Mouse (Mus musculus): ENCODE measurements around the gene Entpd8. TPM values are rescaled to one million over a fixed set of nuclear protein-coding genes. Genes with fewer than 3 reads are reported as not detected.

Entpd8 gene
- polyA plus RNA-seq, 1 experiment from 2014 or later, result 0.27 TPM

DNA sequence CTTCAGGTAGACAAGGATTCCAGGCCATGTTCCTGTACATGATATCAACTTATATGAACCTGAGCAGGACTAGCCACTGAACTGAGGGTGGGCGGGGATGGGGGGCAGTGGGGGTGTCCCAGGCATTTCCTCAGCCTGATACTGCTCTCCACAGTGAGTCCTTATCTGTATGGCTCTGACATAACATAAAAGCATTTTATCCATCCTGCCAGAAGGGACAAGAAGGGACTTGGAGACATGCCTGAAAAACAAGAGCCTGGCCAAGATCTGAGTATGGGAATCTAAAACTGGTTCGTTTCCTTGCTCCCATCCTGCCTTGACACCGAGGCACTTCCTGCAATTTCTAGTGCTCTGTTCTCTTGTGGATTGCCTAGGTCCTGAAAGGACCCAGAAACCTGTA, 25.9 kb downstream of the Entpd8 start:
- Histone ChIP-seq H3K4me3 (ENCODE audit: low read depth, low read length) (no peak overlapping the region), H3K27ac (ENCODE audit: low read depth, low read length) (no peak overlapping the region), H3K4me2 (ENCODE audit: low read depth, low read length) (no peak overlapping the region), H3K36me3 (ENCODE audit: control insufficient read depth, insufficient read depth, low read length) (no peaks in the 10 kb centered on the region), H3K9me3 (ENCODE audit: control insufficient read depth, low read length) (no peaks in the 10 kb centered on the region), H3K4me1 (ENCODE audit: control insufficient read depth, insufficient read depth, low read length) (no peaks in the 10 kb centered on the region), H3K9ac (replicated peaks; ENCODE audit: low read depth, low read length) (no peak overlapping the region), H3K27me3 (ENCODE audit: control insufficient read depth, insufficient read depth, low read length) (no peaks in the 10 kb centered on the region)
- no peak for ATAC-seq (ENCODE audit: low read depth)
- 80% methylated on average over 3 of the region's 3 CpGs for WGBS

DNA sequence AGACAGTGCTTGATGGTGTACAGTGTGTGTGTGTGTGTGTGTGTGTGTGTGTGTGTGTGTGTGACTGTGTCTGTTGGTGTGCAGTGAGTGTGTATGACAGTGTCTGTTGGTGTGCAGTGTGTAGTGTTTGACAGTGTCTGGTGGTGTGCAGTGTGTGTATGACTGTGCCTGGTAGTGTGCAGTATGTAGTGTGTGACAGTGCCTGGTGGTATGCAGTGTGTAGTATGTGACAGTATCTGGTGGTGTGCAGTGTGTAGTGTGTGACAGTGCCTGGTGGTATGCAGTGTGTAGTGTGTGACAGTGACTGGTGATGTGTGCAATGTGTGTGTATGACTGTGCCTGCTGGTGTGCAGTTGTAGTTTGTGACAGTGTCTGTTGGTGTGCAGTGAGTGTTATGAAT, 29.4 kb downstream of the Entpd8 start:
- H3K27me3 ChIP-seq (ENCODE audit: control insufficient read depth, insufficient read depth, low read length), result no peaks in the 10 kb centered on the region
- no peaks in the 10 kb centered on the region for H3K36me3 ChIP-seq (ENCODE audit: control insufficient read depth, insufficient read depth, low read length)
- H3K4me2 ChIP-seq (ENCODE audit: low read depth, low read length), result no peak overlapping the region
- no peaks in the 10 kb centered on the region for H3K9me3 ChIP-seq (ENCODE audit: control insufficient read depth, low read length)
- no peaks in the 10 kb centered on the region for H3K4me1 ChIP-seq (ENCODE audit: control insufficient read depth, insufficient read depth, low read length)
- H3K9ac ChIP-seq (replicated peaks; ENCODE audit: low read depth, low read length), result no peak overlapping the region
- no peak overlapping the region for H3K4me3 ChIP-seq (ENCODE audit: low read depth, low read length)
- H3K27ac ChIP-seq (ENCODE audit: low read depth, low read length), result no peak overlapping the region
- ATAC-seq (ENCODE audit: low read depth), result 0 out of 2 replicates have a peak, but pooled peaks have one; percentile 17

DNA sequence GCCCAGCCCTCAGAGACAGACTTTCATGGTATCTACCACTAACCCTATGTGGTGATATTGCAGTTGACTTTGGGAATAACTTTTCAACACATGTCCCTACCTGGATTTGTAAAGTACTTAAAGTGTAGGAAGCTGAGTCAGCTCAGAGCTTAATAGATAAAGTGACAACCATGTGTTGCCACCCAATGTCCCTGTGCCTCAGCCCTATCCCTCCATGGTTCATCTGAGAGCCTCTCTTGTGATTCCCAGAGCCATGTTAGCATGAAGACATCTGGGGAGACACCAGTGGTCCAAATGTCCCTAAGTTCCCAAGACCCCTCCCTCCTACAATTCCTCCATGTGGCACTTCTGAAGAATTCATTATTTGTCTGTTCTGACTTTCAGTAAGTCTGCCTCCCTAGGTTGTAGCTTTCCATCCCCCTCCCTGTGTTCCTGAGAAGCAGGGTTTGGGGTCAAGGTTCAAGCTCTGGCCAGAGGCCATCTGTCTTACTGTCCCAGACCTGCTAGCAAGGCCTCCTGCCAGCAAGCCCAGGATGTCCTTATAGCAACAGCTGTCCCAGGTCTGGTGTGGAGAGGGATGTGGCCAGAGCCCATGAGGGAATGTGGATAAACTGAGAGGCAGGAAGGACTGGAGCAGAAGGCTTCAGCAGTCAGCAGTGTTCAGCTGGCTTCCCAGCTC, 30.5 kb downstream of the Entpd8 start:
- ATAC-seq (ENCODE audit: low read depth), result no peak
- no peaks in the 10 kb centered on the region for H3K27me3 ChIP-seq (ENCODE audit: control insufficient read depth, insufficient read depth, low read length)

DNA sequence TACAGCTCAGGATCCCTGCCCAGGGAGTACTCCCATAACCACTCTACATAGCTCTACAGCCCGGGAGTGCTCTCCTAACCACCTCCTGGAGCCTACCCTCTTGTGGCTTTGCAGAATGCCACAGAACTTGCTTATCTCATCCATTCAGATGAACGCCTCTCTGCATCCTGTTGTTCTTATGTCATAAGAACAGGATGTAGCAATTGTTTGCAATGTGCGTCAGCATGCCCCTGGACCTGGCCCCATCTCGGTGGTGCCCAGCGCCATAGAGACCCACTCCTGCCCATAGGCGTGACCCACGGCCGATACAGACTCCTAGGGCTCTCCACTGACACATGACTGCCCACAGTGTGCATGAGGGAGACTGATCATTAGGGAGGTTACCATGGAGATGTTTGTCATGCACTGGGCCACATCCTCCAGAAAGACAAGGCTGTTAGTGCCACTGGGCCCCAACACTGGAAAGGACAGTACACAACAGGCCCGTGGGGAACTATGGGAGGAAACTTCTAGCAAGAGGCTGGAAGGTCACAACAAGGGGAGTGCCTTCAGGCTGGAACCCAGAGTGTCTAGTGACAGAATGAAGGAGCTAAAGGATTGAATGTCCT, 31.2 kb downstream of the Entpd8 start:
- no peaks in the 10 kb centered on the region for H3K9me3 ChIP-seq (ENCODE audit: control insufficient read depth, low read length)
- 56% methylated on average over 9 of the region's 9 CpGs for WGBS
- H3K27ac ChIP-seq (ENCODE audit: low read depth, low read length), result no peak overlapping the region
- H3K36me3 ChIP-seq (ENCODE audit: control insufficient read depth, insufficient read depth, low read length), result no peaks in the 10 kb centered on the region
- no peaks in the 10 kb centered on the region for H3K4me1 ChIP-seq (ENCODE audit: control insufficient read depth, insufficient read depth, low read length)
- no peak overlapping the region for H3K4me2 ChIP-seq (ENCODE audit: low read depth, low read length)
- ATAC-seq (ENCODE audit: low read depth), result 0 out of 2 replicates have a peak, but pooled peaks have one; percentile 24
- no peaks in the 10 kb centered on the region for H3K27me3 ChIP-seq (ENCODE audit: control insufficient read depth, insufficient read depth, low read length)
- no peak overlapping the region for H3K9ac ChIP-seq (replicated peaks; ENCODE audit: low read depth, low read length)
- H3K4me3 ChIP-seq (ENCODE audit: low read depth, low read length), result no peak overlapping the region

More for the DNA sequence above, 30.5 kb downstream of the Entpd8 start:
- Histone ChIP-seq H3K36me3 (ENCODE audit: control insufficient read depth, insufficient read depth, low read length) (no peaks in the 10 kb centered on the region), H3K4me2 (ENCODE audit: low read depth, low read length) (no peak overlapping the region), H3K4me3 (ENCODE audit: low read depth, low read length) (no peak overlapping the region), H3K27ac (ENCODE audit: low read depth, low read length) (no peak overlapping the region), H3K9ac (replicated peaks; ENCODE audit: low read depth, low read length) (no peak overlapping the region), H3K4me1 (ENCODE audit: control insufficient read depth, insufficient read depth, low read length) (no peaks in the 10 kb centered on the region), H3K9me3 (ENCODE audit: control insufficient read depth, low read length) (no peaks in the 10 kb centered on the region)

DNA sequence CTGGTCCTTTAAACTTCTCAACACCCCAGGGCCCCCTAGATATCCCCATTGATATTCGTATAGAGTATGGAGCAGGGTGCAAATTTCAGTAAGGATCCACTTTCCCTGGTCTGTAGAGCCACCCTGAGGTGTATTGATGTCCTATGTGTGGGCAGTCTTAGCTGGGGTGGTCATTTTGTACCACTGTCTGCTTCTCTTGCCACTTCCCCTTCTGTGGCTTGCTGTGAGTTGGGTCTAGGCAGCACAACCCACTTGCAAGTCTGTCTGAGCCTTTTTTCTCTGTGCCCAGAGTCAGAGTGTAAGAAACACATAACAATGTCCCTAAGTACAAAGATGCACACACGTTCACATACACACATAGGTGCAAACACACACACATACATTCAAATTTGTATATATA, 34.2 kb downstream of the Entpd8 start:
- H3K9ac ChIP-seq (replicated peaks; ENCODE audit: low read depth, low read length), result no peak overlapping the region
- no peak overlapping the region for H3K27ac ChIP-seq (ENCODE audit: low read depth, low read length)
- H3K4me2 ChIP-seq (ENCODE audit: low read depth, low read length), result no peak overlapping the region
- no peaks in the 10 kb centered on the region for H3K9me3 ChIP-seq (ENCODE audit: control insufficient read depth, low read length)
- no peaks in the 10 kb centered on the region for H3K4me1 ChIP-seq (ENCODE audit: control insufficient read depth, insufficient read depth, low read length)
- 91% methylated on average over 2 of the region's 2 CpGs for WGBS
- ATAC-seq (ENCODE audit: low read depth), result no peak
- no peaks in the 10 kb centered on the region for H3K27me3 ChIP-seq (ENCODE audit: control insufficient read depth, insufficient read depth, low read length)
- H3K4me3 ChIP-seq (ENCODE audit: low read depth, low read length), result no peak overlapping the region
- no peaks in the 10 kb centered on the region for H3K36me3 ChIP-seq (ENCODE audit: control insufficient read depth, insufficient read depth, low read length)

DNA sequence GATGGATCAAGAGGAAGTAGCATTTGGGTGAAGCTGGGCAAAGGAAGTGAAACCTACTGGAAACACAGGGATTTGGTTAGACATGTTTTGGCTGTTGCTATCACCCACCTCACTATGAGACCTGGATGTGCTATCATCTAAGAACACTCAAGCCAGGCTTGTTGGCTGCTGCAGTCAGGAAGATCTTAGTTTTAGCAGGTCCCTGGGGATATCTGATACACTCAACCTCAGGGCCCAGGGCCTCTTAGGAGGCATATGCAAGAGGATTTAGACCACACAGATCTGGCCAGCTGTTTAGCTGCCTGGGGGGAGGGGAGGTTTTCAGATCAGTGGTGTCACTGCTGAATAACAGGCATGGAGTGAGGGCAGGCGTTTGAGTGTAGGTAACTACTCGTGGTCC, 35.3 kb downstream of the Entpd8 start:
- Histone ChIP-seq H3K9ac (replicated peaks; ENCODE audit: low read depth, low read length) (no peak overlapping the region), H3K4me1 (ENCODE audit: control insufficient read depth, insufficient read depth, low read length) (no peaks in the 10 kb centered on the region), H3K9me3 (ENCODE audit: control insufficient read depth, low read length) (no peaks in the 10 kb centered on the region), H3K4me3 (ENCODE audit: low read depth, low read length) (no peak overlapping the region), H3K27ac (ENCODE audit: low read depth, low read length) (no peak overlapping the region), H3K27me3 (ENCODE audit: control insufficient read depth, insufficient read depth, low read length) (no peaks in the 10 kb centered on the region), H3K36me3 (ENCODE audit: control insufficient read depth, insufficient read depth, low read length) (no peaks in the 10 kb centered on the region), H3K4me2 (ENCODE audit: low read depth, low read length) (no peak overlapping the region)
- WGBS, result 52% methylated on average over 2 of the region's 2 CpGs
- ATAC-seq (ENCODE audit: low read depth), result no peak

DNA sequence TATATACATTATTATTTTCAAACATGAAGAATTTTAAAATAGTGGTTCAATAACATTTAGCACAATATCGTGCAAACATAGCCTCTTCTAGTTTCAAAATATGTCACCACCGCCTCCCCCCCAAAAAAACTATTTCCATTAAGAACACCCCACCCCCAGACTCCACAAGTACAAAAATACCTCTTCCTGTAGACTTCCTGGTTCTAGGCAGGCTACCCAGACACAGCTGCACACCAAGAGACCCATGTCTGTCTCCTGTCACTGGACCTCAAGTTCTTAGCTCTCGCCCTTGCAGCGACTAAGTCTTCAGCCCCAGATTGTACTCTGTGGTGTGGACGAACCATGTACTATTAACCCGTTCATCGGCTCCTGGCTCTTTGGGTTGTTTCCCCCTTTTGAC, 40.9 kb downstream of the Entpd8 start:
- H3K4me2 ChIP-seq (ENCODE audit: low read depth, low read length), result no peak overlapping the region
- no peak for ATAC-seq (ENCODE audit: low read depth)

DNA sequence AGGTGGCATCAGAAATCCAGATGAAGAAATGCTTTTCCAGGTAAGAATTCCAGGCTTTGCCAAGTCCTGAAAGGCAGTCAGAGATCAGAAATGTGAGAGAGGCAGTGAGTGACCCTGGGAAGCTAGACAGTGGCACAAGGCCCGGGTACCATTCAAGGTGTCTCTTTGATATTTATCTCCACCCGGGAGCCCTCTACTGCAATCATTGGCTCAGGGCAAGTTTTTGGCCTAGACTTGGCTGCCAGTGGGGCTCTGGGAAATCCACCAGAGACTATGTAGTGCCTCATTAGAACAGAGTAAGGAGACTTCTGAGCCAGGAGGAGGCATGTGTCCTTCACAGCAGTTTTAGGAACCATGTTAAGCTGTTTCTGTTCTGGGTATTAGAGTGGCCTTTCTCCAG, 42.6 kb downstream of the Entpd8 start:
- Histone ChIP-seq H3K36me3 (ENCODE audit: control insufficient read depth, insufficient read depth, low read length) (no peaks in the 10 kb centered on the region), H3K9ac (replicated peaks; ENCODE audit: low read depth, low read length) (no peak overlapping the region), H3K4me1 (ENCODE audit: control insufficient read depth, insufficient read depth, low read length) (peaks cover 5% of the 10 kb centered on the region; the same call in 1 of the 2 replicates), H3K27ac (ENCODE audit: low read depth, low read length) (no peak overlapping the region), H3K4me3 (ENCODE audit: low read depth, low read length) (no peak overlapping the region), H3K9me3 (ENCODE audit: control insufficient read depth, low read length) (no peaks in the 10 kb centered on the region), H3K27me3 (ENCODE audit: control insufficient read depth, insufficient read depth, low read length) (no peaks in the 10 kb centered on the region), H3K4me2 (ENCODE audit: low read depth, low read length) (no peak overlapping the region)
- ATAC-seq (ENCODE audit: low read depth), result no peak
- WGBS, result 75% methylated on average over 2 of the region's 2 CpGs

More for the DNA sequence above, 40.9 kb downstream of the Entpd8 start:
- Histone ChIP-seq H3K27me3 (ENCODE audit: control insufficient read depth, insufficient read depth, low read length) (no peaks in the 10 kb centered on the region), H3K9me3 (ENCODE audit: control insufficient read depth, low read length) (no peaks in the 10 kb centered on the region), H3K27ac (ENCODE audit: low read depth, low read length) (no peak overlapping the region), H3K4me1 (ENCODE audit: control insufficient read depth, insufficient read depth, low read length) (0 out of 2 replicates have a peak, but pooled peaks cover under 1% of the 10 kb centered on the region), H3K4me3 (ENCODE audit: low read depth, low read length) (no peak overlapping the region), H3K36me3 (ENCODE audit: control insufficient read depth, insufficient read depth, low read length) (no peaks in the 10 kb centered on the region), H3K9ac (replicated peaks; ENCODE audit: low read depth, low read length) (no peak overlapping the region)
- 88% methylated on average over 7 of the region's 7 CpGs for WGBS

DNA sequence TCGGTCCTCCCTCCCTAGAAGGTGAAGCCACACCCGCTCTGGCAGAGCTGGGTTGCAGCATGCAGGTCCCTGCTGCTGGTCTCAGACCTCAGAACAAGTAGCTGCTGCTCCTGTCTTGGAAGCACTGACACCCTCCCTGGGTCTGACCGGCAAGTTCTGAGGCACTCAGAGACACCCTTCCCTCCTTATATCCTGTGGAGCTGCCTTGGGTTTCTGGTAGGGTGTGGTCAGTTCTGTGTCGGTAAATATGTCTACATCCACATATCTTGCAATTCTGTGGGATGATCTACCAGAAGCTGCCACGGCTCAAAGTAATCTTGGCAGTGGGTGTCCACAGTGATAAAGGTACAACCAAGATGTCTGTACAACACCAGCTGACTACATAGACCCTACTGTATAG, 43.4 kb downstream of the Entpd8 start:
- no peak overlapping the region for H3K27ac ChIP-seq (ENCODE audit: low read depth, low read length)
- no peak overlapping the region for H3K4me2 ChIP-seq (ENCODE audit: low read depth, low read length)
- H3K27me3 ChIP-seq (ENCODE audit: control insufficient read depth, insufficient read depth, low read length), result no peaks in the 10 kb centered on the region
- H3K4me3 ChIP-seq (ENCODE audit: low read depth, low read length), result no peak overlapping the region
- WGBS, result 89% methylated on average over 5 of the region's 5 CpGs
- no peak for ATAC-seq (ENCODE audit: low read depth)
- peaks cover 8% of the 10 kb centered on the region; the same call in 1 of the 2 replicates for H3K4me1 ChIP-seq (ENCODE audit: control insufficient read depth, insufficient read depth, low read length)
- no peak overlapping the region for H3K9ac ChIP-seq (replicated peaks; ENCODE audit: low read depth, low read length)
- no peaks in the 10 kb centered on the region for H3K9me3 ChIP-seq (ENCODE audit: control insufficient read depth, low read length)
- no peaks in the 10 kb centered on the region for H3K36me3 ChIP-seq (ENCODE audit: control insufficient read depth, insufficient read depth, low read length)
